Mouse (Mus musculus) right cerebral cortex, adult 2 months (tissue): ENCODE data around the gene Traf4.
"Not testable (repeated sequence)": the region's sequence is repeated elsewhere in the genome, so short reads cannot be mapped to it uniquely, and the experiment has no call there.

Source experiments
- DNase-seq, 2 experiments: peaks; one replicate each; pipeline ENCODE4 v3.0.0; 2021 to 2022; ENCODE audit warnings: low spot score in 2 of 2

Gene Traf4

GRCm38 (mm10) chr11:78164924-78165760 is at the start of gene Traf4:
Gene Traf4, minus strand, starts transcription at chr11:78165589.
- DNase-seq, result peak; percentile 56 to 68

GRCm38 (mm10) chr11:78213086-78213817 is 47.9 kb upstream of the Traf4 start:
- DNase-seq, result no peak

GRCm38 (mm10) chr11:78211513-78211912 is 46.1 kb upstream of the Traf4 start:
- DNase-seq, result no peak

GRCm38 (mm10) chr11:78210615-78211014 is 45.2 kb upstream of the Traf4 start:
- DNase-seq, result no peak

GRCm38 (mm10) chr11:78209886-78210285 is 44.5 kb upstream of the Traf4 start:
- DNase-seq, result no peak

- DNase-seq, result no peak
Observed at GRCm38 (mm10) chr11:78207190-78207589, 41.8 kb upstream of the Traf4 start.

GRCm38 (mm10) chr11:78205361-78206206 is 40.2 kb upstream of the Traf4 start:
- no peak for DNase-seq

GRCm38 (mm10) chr11:78204287-78204686 is 38.9 kb upstream of the Traf4 start:
- DNase-seq, result no peak

GRCm38 (mm10) chr11:78202372-78202771 is 37.0 kb upstream of the Traf4 start:
- no peak for DNase-seq

GRCm38 (mm10) chr11:78195101-78195863 is 29.9 kb upstream of the Traf4 start:
- DNase-seq, result no peak

- no peak for DNase-seq
Observed at GRCm38 (mm10) chr11:78194411-78195100, 29.2 kb upstream of the Traf4 start.

GRCm38 (mm10) chr11:78193113-78193512 is 27.7 kb upstream of the Traf4 start, which contains the start of gene Proca1:
Gene Proca1, plus strand, starts transcription at chr11:78193392.
- DNase-seq, result no peak

- DNase-seq, result no peak
Observed at GRCm38 (mm10) chr11:78190041-78190440, 24.7 kb upstream of the Traf4 start.

- peak; percentile 70 to 72 for DNase-seq
Observed at GRCm38 (mm10) chr11:78189234-78190040, 24.0 kb upstream of the Traf4 start.

- peak; percentile 57 to 62 for DNase-seq
Observed at GRCm38 (mm10) chr11:78188331-78189233, 23.2 kb upstream of the Traf4 start, which contains the start of gene Rab34. Gene Rab34, plus strand, starts transcription at chr11:78188430.

- DNase-seq, result not testable (repeated sequence)
Observed at GRCm38 (mm10) chr11:78184702-78185101, 19.3 kb upstream of the Traf4 start.

GRCm38 (mm10) chr11:78183884-78184514 is 18.6 kb upstream of the Traf4 start:
- no peak for DNase-seq
